Mouse (Mus musculus): ENCODE data around the gene Aldh16a1. TPM values are rescaled to one million over a fixed set of nuclear protein-coding genes. Genes with fewer than 3 reads are reported as not detected.

The Aldh16a1 gene
- polyA plus RNA-seq, 1 experiment from 2014 or later, result 88.6 TPM

- peak within 1 kb of the TSS; percentile 92 for H3K4me2 ChIP-seq (replicated peaks; ENCODE audit: low read depth, low read length)
- peak within 1 kb of the TSS; percentile 100 for H3K9ac ChIP-seq (replicated peaks; ENCODE audit: low read length)
- peaks cover 68% of the 10 kb centered on the region for H3K36me3 ChIP-seq (ENCODE audit: insufficient read depth, low read length)
- H3K9me3 ChIP-seq (ENCODE audit: low read length), result no peaks in the 10 kb centered on the region
- H3K27ac ChIP-seq (ENCODE audit: low read length), result peak within 1 kb of the TSS; percentile 95
- no peaks in the 10 kb centered on the region for H3K27me3 ChIP-seq (ENCODE audit: insufficient read depth, low read length)
- ATAC-seq (ENCODE audit: low FRiP score, low TSS enrichment), result peak; percentile 81
- peaks cover 46% of the 10 kb centered on the region for H3K4me1 ChIP-seq (ENCODE audit: insufficient read depth, low read length)
- peak within 1 kb of the TSS; percentile 98 for H3K4me3 ChIP-seq (ENCODE audit: low read length)
- WGBS, result under 1% methylated on average over 59 of the region's 59 CpGs
These were observed 29.9 kb downstream of the Aldh16a1 start, which contains the start of gene Rps11 for GRCm38 (mm10) chr7:45124224-45125143. Rps11 (minus strand) TSS chr7:45124439.

- H3K4me1 ChIP-seq (ENCODE audit: insufficient read depth, low read length), result peaks cover 44% of the 10 kb centered on the region
- peak overlapping the region; percentile 100 for H3K9ac ChIP-seq (replicated peaks; ENCODE audit: low read length)
- H3K9me3 ChIP-seq (ENCODE audit: low read length), result no peaks in the 10 kb centered on the region
- peaks cover 78% of the 10 kb centered on the region for H3K36me3 ChIP-seq (ENCODE audit: insufficient read depth, low read length)
- peak overlapping the region; percentile 98 for H3K4me3 ChIP-seq (ENCODE audit: low read length)
- no peaks in the 10 kb centered on the region for H3K27me3 ChIP-seq (ENCODE audit: insufficient read depth, low read length)
- WGBS, result 14% methylated on average over 12 of the region's 12 CpGs
- peak overlapping the region; percentile 90 for H3K27ac ChIP-seq (ENCODE audit: low read length)
- no peak for ATAC-seq (ENCODE audit: low FRiP score, low TSS enrichment)
- peak overlapping the region; percentile 73 for H3K4me2 ChIP-seq (replicated peaks; ENCODE audit: low read depth, low read length)
These were observed 31.2 kb downstream of the Aldh16a1 start for GRCm38 (mm10) chr7:45123186-45123570.

- 81% methylated on average over 15 of the region's 15 CpGs for WGBS
- Histone ChIP-seq H3K36me3 (ENCODE audit: insufficient read depth, low read length) (peaks cover 78% of the 10 kb centered on the region), H3K9ac (replicated peaks; ENCODE audit: low read length) (peak overlapping the region; percentile 100), H3K4me1 (ENCODE audit: insufficient read depth, low read length) (peaks cover 50% of the 10 kb centered on the region), H3K27ac (ENCODE audit: low read length) (no peak overlapping the region), H3K9me3 (ENCODE audit: low read length) (no peaks in the 10 kb centered on the region), H3K4me2 (replicated peaks; ENCODE audit: low read depth, low read length) (peak overlapping the region; percentile 73), H3K4me3 (ENCODE audit: low read length) (peak overlapping the region; percentile 98), H3K27me3 (ENCODE audit: insufficient read depth, low read length) (no peaks in the 10 kb centered on the region)
- ATAC-seq (ENCODE audit: low FRiP score, low TSS enrichment), result no peak
These were observed 31.7 kb downstream of the Aldh16a1 start for GRCm38 (mm10) chr7:45122561-45123185.

GRCm38 (mm10) chr7:45121966-45122365, 32.4 kb downstream of the Aldh16a1 start:
- Histone ChIP-seq H3K4me1 (ENCODE audit: insufficient read depth, low read length) (peaks cover 45% of the 10 kb centered on the region), H3K9ac (replicated peaks; ENCODE audit: low read length) (0 out of 2 replicates have a peak overlapping the region, but pooled peaks have one; percentile 20), H3K36me3 (ENCODE audit: insufficient read depth, low read length) (peaks cover 71% of the 10 kb centered on the region), H3K4me3 (ENCODE audit: low read length) (no peak overlapping the region), H3K27ac (ENCODE audit: low read length) (no peak overlapping the region), H3K27me3 (ENCODE audit: insufficient read depth, low read length) (no peaks in the 10 kb centered on the region), H3K9me3 (ENCODE audit: low read length) (no peaks in the 10 kb centered on the region), H3K4me2 (replicated peaks; ENCODE audit: low read depth, low read length) (no peak overlapping the region; the same call in 1 of the 2 replicates)
- ATAC-seq (ENCODE audit: low FRiP score, low TSS enrichment), result no peak

GRCm38 (mm10) chr7:45121404-45121803, 33.0 kb downstream of the Aldh16a1 start:
- Histone ChIP-seq H3K27ac (ENCODE audit: low read length) (peak overlapping the region; percentile 10; the same call in 1 of the 2 replicates), H3K27me3 (ENCODE audit: insufficient read depth, low read length) (no peaks in the 10 kb centered on the region), H3K4me2 (replicated peaks; ENCODE audit: low read depth, low read length) (no peak overlapping the region), H3K9me3 (ENCODE audit: low read length) (no peaks in the 10 kb centered on the region), H3K9ac (replicated peaks; ENCODE audit: low read length) (0 out of 2 replicates have a peak overlapping the region, but pooled peaks have one; percentile 20), H3K36me3 (ENCODE audit: insufficient read depth, low read length) (peaks cover 66% of the 10 kb centered on the region), H3K4me3 (ENCODE audit: low read length) (no peak overlapping the region), H3K4me1 (ENCODE audit: insufficient read depth, low read length) (peaks cover 40% of the 10 kb centered on the region)
- ATAC-seq (ENCODE audit: low FRiP score, low TSS enrichment), result no peak
- 65% methylated on average over 8 of the region's 8 CpGs for WGBS

- WGBS, result 81% methylated on average over 5 of the region's 5 CpGs
- Histone ChIP-seq H3K4me2 (replicated peaks; ENCODE audit: low read depth, low read length) (no peak overlapping the region), H3K27ac (ENCODE audit: low read length) (no peak overlapping the region), H3K4me1 (ENCODE audit: insufficient read depth, low read length) (peaks cover 26% of the 10 kb centered on the region), H3K4me3 (ENCODE audit: low read length) (no peak overlapping the region), H3K27me3 (ENCODE audit: insufficient read depth, low read length) (no peaks in the 10 kb centered on the region), H3K9ac (replicated peaks; ENCODE audit: low read length) (peak overlapping the region; percentile 2; the same call in 1 of the 2 replicates), H3K9me3 (ENCODE audit: low read length) (no peaks in the 10 kb centered on the region), H3K36me3 (ENCODE audit: insufficient read depth, low read length) (peaks cover 52% of the 10 kb centered on the region)
- no peak for ATAC-seq (ENCODE audit: low FRiP score, low TSS enrichment)
These were observed 34.3 kb downstream of the Aldh16a1 start for GRCm38 (mm10) chr7:45119780-45120709.

- 83% methylated on average over 6 of the region's 6 CpGs for WGBS
- H3K27ac ChIP-seq (ENCODE audit: low read length), result peak overlapping the region; percentile 17; the same call in 1 of the 2 replicates
These were observed 36.0 kb downstream of the Aldh16a1 start for GRCm38 (mm10) chr7:45118336-45118735.

GRCm38 (mm10) chr7:45117566-45117965, 36.8 kb downstream of the Aldh16a1 start:
- no peak overlapping the region for H3K4me2 ChIP-seq (replicated peaks; ENCODE audit: low read depth, low read length)
- H3K27ac ChIP-seq (ENCODE audit: low read length), result peak overlapping the region; percentile 17; the same call in 1 of the 2 replicates
- H3K27me3 ChIP-seq (ENCODE audit: insufficient read depth, low read length), result no peaks in the 10 kb centered on the region
- no peak for ATAC-seq (ENCODE audit: low FRiP score, low TSS enrichment)
- 63% methylated on average over 8 of the region's 8 CpGs for WGBS
- H3K9ac ChIP-seq (replicated peaks; ENCODE audit: low read length), result no peak overlapping the region
- peaks cover 13% of the 10 kb centered on the region for H3K4me1 ChIP-seq (ENCODE audit: insufficient read depth, low read length)
- no peaks in the 10 kb centered on the region for H3K9me3 ChIP-seq (ENCODE audit: low read length)
- peaks cover 40% of the 10 kb centered on the region for H3K36me3 ChIP-seq (ENCODE audit: insufficient read depth, low read length)
- no peak overlapping the region for H3K4me3 ChIP-seq (ENCODE audit: low read length)

More at GRCm38 (mm10) chr7:45118336-45118735, 36.0 kb downstream of the Aldh16a1 start:
- Histone ChIP-seq H3K4me2 (replicated peaks; ENCODE audit: low read depth, low read length) (no peak overlapping the region), H3K9me3 (ENCODE audit: low read length) (no peaks in the 10 kb centered on the region), H3K9ac (replicated peaks; ENCODE audit: low read length) (no peak overlapping the region), H3K4me1 (ENCODE audit: insufficient read depth, low read length) (peaks cover 20% of the 10 kb centered on the region), H3K4me3 (ENCODE audit: low read length) (no peak overlapping the region), H3K36me3 (ENCODE audit: insufficient read depth, low read length) (peaks cover 47% of the 10 kb centered on the region), H3K27me3 (ENCODE audit: insufficient read depth, low read length) (no peaks in the 10 kb centered on the region)
- ATAC-seq (ENCODE audit: low FRiP score, low TSS enrichment), result no peak

- Histone ChIP-seq H3K4me2 (replicated peaks; ENCODE audit: low read depth, low read length) (no peak overlapping the region), H3K36me3 (ENCODE audit: insufficient read depth, low read length) (0 out of 2 replicates have a peak, but pooled peaks cover under 1% of the 10 kb centered on the region), H3K4me1 (ENCODE audit: insufficient read depth, low read length) (0 out of 2 replicates have a peak, but pooled peaks cover 8% of the 10 kb centered on the region), H3K9ac (replicated peaks; ENCODE audit: low read length) (no peak overlapping the region; the same call in 1 of the 2 replicates), H3K9me3 (ENCODE audit: low read length) (no peaks in the 10 kb centered on the region), H3K4me3 (ENCODE audit: low read length) (no peak overlapping the region), H3K27ac (ENCODE audit: low read length) (no peak overlapping the region), H3K27me3 (ENCODE audit: insufficient read depth, low read length) (no peaks in the 10 kb centered on the region)
- no peak for ATAC-seq (ENCODE audit: low FRiP score, low TSS enrichment)
- 77% methylated on average over 2 of the region's 2 CpGs for WGBS
These were observed 40.9 kb downstream of the Aldh16a1 start for GRCm38 (mm10) chr7:45113476-45113875.

Data from kidney, embryonic 16.5 days (tissue).